Mouse (Mus musculus) cerebellum, adult 2 months (tissue): ENCODE measurements around the gene Dgkh.

ENCODE experiments used
- CTCF ChIP-seq: fragments of 200-500 bp; IDR thresholded peaks from 2 replicates; pipeline ENCODE4 v1.5.1; 2011; ENCODE audit warnings: low read depth, mild to moderate bottlenecking, control low read depth, low read length, moderate library complexity, borderline replicate concordance; ENCODE audit not compliant: insufficient read depth
- POLR2A ChIP-seq: fragments of 200-500 bp; IDR thresholded peaks from 2 replicates; pipeline ENCODE4 v1.6.1; 2011; ENCODE audit warnings: low read length, control low read depth, borderline replicate concordance; ENCODE audit not compliant: insufficient read depth

DNA sequence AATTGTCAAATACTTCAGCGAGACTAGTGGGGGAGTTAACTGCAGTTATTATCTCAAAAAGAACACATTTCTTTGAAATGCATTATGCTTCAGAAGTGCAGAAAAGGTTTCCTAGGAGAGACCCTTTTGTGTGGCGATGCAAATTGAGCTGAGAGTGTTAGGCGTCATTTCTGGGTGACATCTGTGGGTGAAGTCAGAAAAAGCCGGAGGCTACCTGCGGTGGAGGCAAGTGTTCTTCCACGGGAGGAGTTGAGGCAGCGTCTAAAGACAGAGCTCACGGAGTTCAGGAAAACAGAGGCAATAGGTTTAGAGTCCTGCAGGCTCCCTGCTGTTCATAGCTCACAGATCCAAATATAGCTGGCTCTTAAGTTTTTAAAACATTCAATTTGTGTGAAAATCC, 44.1 kb upstream of the Dgkh start:
- no peak for TF ChIP-seq POLR2A
- no peak for TF ChIP-seq CTCF
